Mouse (Mus musculus) lung, embryonic 15.5 days (tissue): ENCODE data around the gene Zwint. TPM values are rescaled to one million over a fixed set of nuclear protein-coding genes. Genes with fewer than 3 reads are reported as not detected.

Experiments used
- ATAC-seq: fragments of 200-750 bp; cut with Nextera tagmentation; 2 replicates; pipeline ENCODE4 v1.8.0; 2017; ENCODE audit warnings: moderate number of reproducible peaks, borderline replicate concordance; ENCODE audit not compliant: low FRiP score, low TSS enrichment; ENCODE audit errors: extremely low read depth
- H3K27ac ChIP-seq: fragments of 300-500 bp; sonication (generic); 2 replicates; pipeline ENCODE4 v1.5.1; 2015; ENCODE audit warnings: moderate library complexity, mild to moderate bottlenecking, inconsistent platforms
- H3K27me3 ChIP-seq: fragments of 300-500 bp; sonication (generic); 2 replicates; pipeline ENCODE4 v1.6.1; 2015; ENCODE audit warnings: inconsistent platforms
- H3K36me3 ChIP-seq: fragments of 300-500 bp; sonication (generic); 2 replicates; pipeline ENCODE4 v1.6.1; 2015; ENCODE audit warnings: inconsistent platforms
- H3K4me1 ChIP-seq: fragments of 300-500 bp; sonication (generic); 2 replicates; pipeline ENCODE4 v1.6.1; 2015; ENCODE audit warnings: inconsistent platforms
- H3K4me2 ChIP-seq: fragments of 300-500 bp; sonication (generic); 2 replicates; pipeline ENCODE4 v1.6.1; 2015; ENCODE audit warnings: inconsistent platforms, mild to moderate bottlenecking, moderate library complexity
- H3K4me3 ChIP-seq: fragments of 300-500 bp; sonication (generic); 2 replicates; pipeline ENCODE4 v1.5.1; 2015; ENCODE audit warnings: mild to moderate bottlenecking, inconsistent platforms
- H3K9ac ChIP-seq: fragments of 300-500 bp; sonication (generic); 2 replicates; pipeline ENCODE4 v1.6.1; 2015; ENCODE audit warnings: inconsistent platforms
- H3K9me3 ChIP-seq: fragments of 300-500 bp; sonication (generic); 2 replicates; pipeline ENCODE4 v1.6.1; 2016; ENCODE audit warnings: inconsistent platforms
- WGBS: fragments of 180-500 bp; shearing (Covaris S2); methylation state at CpG from one replicate; pipeline ENCODE4 v1.1.7; 2015; 5-methylcytosine and 5-hydroxymethylcytosine counted together
- polyA plus RNA-seq: library from polyadenylated mRNA; unstranded; fragments of >200 nt; fragmentation: Nextera tagmentation; extraction: Ambion mirVana; gene quantifications from 2 replicates; pipeline ENCODE4 v1.2.1, GENCODE M21; 2015

The Zwint gene
- 209 and 222 TPM in 2 replicates for polyA plus RNA-seq

- ATAC-seq, result peak; percentile 99
- Histone ChIP-seq H3K36me3 (peaks cover 27% of the 10 kb centered on the region), H3K27ac (peak within 1 kb of the TSS; percentile 92), H3K9me3 (no peaks in the 10 kb centered on the region), H3K4me2 (peak within 1 kb of the TSS; percentile 63), H3K9ac (peak within 1 kb of the TSS; percentile 80), H3K4me1 (peaks cover 9% of the 10 kb centered on the region), H3K27me3 (no peaks in the 10 kb centered on the region), H3K4me3 (peak within 1 kb of the TSS; percentile 71)
- whole genome bisulfite sequencing, result 4% methylated on average over 36 of the region's 36 CpGs
Measured at GRCm38 (mm10) chr10:72654270-72655016, at the start of gene Zwint. Gene Zwint, plus strand, starts transcription at chr10:72654845.

- ATAC-seq, result no peak
- WGBS, result 70% methylated on average over 5 of the region's 5 CpGs
- H3K27ac ChIP-seq, result no peak overlapping the region
Measured at GRCm38 (mm10) chr10:72613125-72613915, 41.3 kb upstream of the Zwint start.

GRCm38 (mm10) chr10:72616153-72616552 lies 38.5 kb upstream of the Zwint start:
- 79% methylated on average over 2 of the region's 2 CpGs for WGBS
- Histone ChIP-seq H3K9ac (no peak overlapping the region), H3K4me3 (no peak overlapping the region), H3K4me2 (no peak overlapping the region), H3K36me3 (no peaks in the 10 kb centered on the region), H3K4me1 (no peaks in the 10 kb centered on the region), H3K9me3 (no peaks in the 10 kb centered on the region; the same call in 1 of the 2 replicates), H3K27ac (no peak overlapping the region), H3K27me3 (no peaks in the 10 kb centered on the region)
- ATAC-seq, result no peak

More at GRCm38 (mm10) chr10:72613125-72613915, 41.3 kb upstream of the Zwint start:
- H3K4me1 ChIP-seq, result no peaks in the 10 kb centered on the region
- no peak overlapping the region for H3K4me2 ChIP-seq
- no peak overlapping the region for H3K9ac ChIP-seq
- no peaks in the 10 kb centered on the region; the same call in 1 of the 2 replicates for H3K9me3 ChIP-seq
- H3K4me3 ChIP-seq, result no peak overlapping the region
- no peaks in the 10 kb centered on the region for H3K27me3 ChIP-seq
- no peaks in the 10 kb centered on the region for H3K36me3 ChIP-seq

GRCm38 (mm10) chr10:72620527-72620926 lies 34.1 kb upstream of the Zwint start:
- H3K36me3 ChIP-seq, result no peaks in the 10 kb centered on the region
- no peak overlapping the region for H3K4me2 ChIP-seq
- ATAC-seq, result no peak; the same call in 1 of the 2 replicates
- no peak overlapping the region for H3K4me3 ChIP-seq
- no peaks in the 10 kb centered on the region for H3K4me1 ChIP-seq
- 31% methylated on average over 2 of the region's 2 CpGs for WGBS
- no peak overlapping the region for H3K27ac ChIP-seq
- H3K9ac ChIP-seq, result no peak overlapping the region
- no peaks in the 10 kb centered on the region; the same call in 1 of the 2 replicates for H3K9me3 ChIP-seq
- H3K27me3 ChIP-seq, result no peaks in the 10 kb centered on the region

GRCm38 (mm10) chr10:72623561-72623960 lies 31.1 kb upstream of the Zwint start:
- no peak overlapping the region for H3K9ac ChIP-seq
- no peaks in the 10 kb centered on the region for H3K9me3 ChIP-seq
- H3K4me2 ChIP-seq, result no peak overlapping the region
- no peaks in the 10 kb centered on the region for H3K4me1 ChIP-seq
- no peaks in the 10 kb centered on the region for H3K36me3 ChIP-seq
- H3K27me3 ChIP-seq, result no peaks in the 10 kb centered on the region
- H3K4me3 ChIP-seq, result no peak overlapping the region
- ATAC-seq, result no peak
- WGBS, result 25% methylated on average over 8 of the region's 8 CpGs
- H3K27ac ChIP-seq, result no peak overlapping the region

- Histone ChIP-seq H3K9me3 (no peaks in the 10 kb centered on the region), H3K27ac (no peak overlapping the region), H3K4me3 (no peak overlapping the region), H3K9ac (no peak overlapping the region), H3K27me3 (no peaks in the 10 kb centered on the region), H3K36me3 (no peaks in the 10 kb centered on the region), H3K4me2 (no peak overlapping the region), H3K4me1 (no peaks in the 10 kb centered on the region)
- ATAC-seq, result no peak
- whole genome bisulfite sequencing, result 26% methylated on average over 5 of the region's 5 CpGs
Measured at GRCm38 (mm10) chr10:72634125-72634524, 20.5 kb upstream of the Zwint start.

GRCm38 (mm10) chr10:72650867-72651266 lies 3.8 kb upstream of the Zwint start:
- ATAC-seq, result no peak
- Histone ChIP-seq H3K9me3 (no peaks in the 10 kb centered on the region), H3K27ac (no peak overlapping the region), H3K9ac (no peak overlapping the region), H3K27me3 (no peaks in the 10 kb centered on the region), H3K4me3 (no peak overlapping the region), H3K4me2 (no peak overlapping the region), H3K36me3 (no peaks in the 10 kb centered on the region), H3K4me1 (peaks cover 5% of the 10 kb centered on the region)
- 70% methylated on average over 6 of the region's 6 CpGs for WGBS

GRCm38 (mm10) chr10:72653797-72654196 lies 848 bp upstream of the Zwint start:
- Histone ChIP-seq H3K27ac (peak overlapping the region; percentile 72; the same call in 1 of the 2 replicates), H3K4me1 (peaks cover 9% of the 10 kb centered on the region), H3K36me3 (peaks cover 22% of the 10 kb centered on the region), H3K4me2 (peak overlapping the region; percentile 53), H3K4me3 (0 out of 2 replicates have a peak overlapping the region, but pooled peaks have one; percentile 71), H3K9ac (no peak overlapping the region), H3K9me3 (no peaks in the 10 kb centered on the region), H3K27me3 (no peaks in the 10 kb centered on the region)
- ATAC-seq, result no peak
- 64% methylated on average over 2 of the region's 2 CpGs for WGBS

GRCm38 (mm10) chr10:72655017-72655509 lies 418 bp downstream of the Zwint start:
- Histone ChIP-seq H3K9ac (peak overlapping the region; percentile 80), H3K27ac (peak overlapping the region; percentile 92), H3K4me1 (peaks cover 9% of the 10 kb centered on the region), H3K27me3 (no peaks in the 10 kb centered on the region), H3K4me3 (peak overlapping the region; percentile 71), H3K36me3 (peaks cover 29% of the 10 kb centered on the region), H3K4me2 (peak overlapping the region; percentile 63), H3K9me3 (no peaks in the 10 kb centered on the region)
- peak; percentile 76 for ATAC-seq
- under 1% methylated on average over 15 of the region's 15 CpGs for WGBS

GRCm38 (mm10) chr10:72659198-72659597 lies 4.6 kb downstream of the Zwint start:
- Histone ChIP-seq H3K9ac (no peak overlapping the region), H3K27me3 (no peaks in the 10 kb centered on the region), H3K9me3 (no peaks in the 10 kb centered on the region), H3K36me3 (peaks cover 60% of the 10 kb centered on the region), H3K4me2 (no peak overlapping the region), H3K4me3 (no peak overlapping the region), H3K27ac (no peak overlapping the region), H3K4me1 (peaks cover 9% of the 10 kb centered on the region)
- WGBS, result 96% methylated on average over 5 of the region's 5 CpGs
- no peak for ATAC-seq

GRCm38 (mm10) chr10:72660350-72660749 lies 5.7 kb downstream of the Zwint start:
- ATAC-seq, result no peak
- Histone ChIP-seq H3K4me3 (no peak overlapping the region), H3K27me3 (no peaks in the 10 kb centered on the region), H3K9me3 (no peaks in the 10 kb centered on the region), H3K27ac (no peak overlapping the region), H3K4me1 (peaks cover 9% of the 10 kb centered on the region), H3K9ac (no peak overlapping the region), H3K36me3 (peaks cover 63% of the 10 kb centered on the region), H3K4me2 (no peak overlapping the region)
- 89% methylated on average over 1 of the region's 1 CpGs for WGBS

- WGBS, result 90% methylated on average over 5 of the region's 5 CpGs
- Histone ChIP-seq H3K4me2 (no peak overlapping the region), H3K9ac (no peak overlapping the region), H3K36me3 (peaks cover 37% of the 10 kb centered on the region), H3K4me3 (no peak overlapping the region), H3K4me1 (no peaks in the 10 kb centered on the region), H3K27me3 (no peaks in the 10 kb centered on the region), H3K27ac (no peak overlapping the region), H3K9me3 (no peaks in the 10 kb centered on the region)
- ATAC-seq, result no peak
Measured at GRCm38 (mm10) chr10:72667856-72668255, 13.2 kb downstream of the Zwint start.
